Mouse (Mus musculus) ES-E14 (cell line): Measurements from ENCODE around the gene Zfp740. TPM values are rescaled to one million over a fixed set of nuclear protein-coding genes. Genes with fewer than 3 reads are reported as not detected.

Experiments
- DNase-seq: peaks from one replicate; pipeline ENCODE4 v3.0.0-alpha.2; 2013; ENCODE audit warnings: low read depth, low spot score
- H3K27ac ChIP-seq: 2 replicates; pipeline ENCODE4 v1.5.1; 2012; ENCODE audit warnings: low read depth, mild to moderate bottlenecking, low read length, moderate library complexity, mixed read lengths; ENCODE audit not compliant: poor library complexity, insufficient read depth, severe bottlenecking
- H3K36me3 ChIP-seq: 2 replicates; pipeline ENCODE4 v1.6.1; 2012; ENCODE audit warnings: mild to moderate bottlenecking, low read length, moderate library complexity, mixed read lengths; ENCODE audit not compliant: control insufficient read depth, poor library complexity, insufficient read depth, severe bottlenecking
- H3K4me1 ChIP-seq, 2 experiments: fragments of 150-350 bp in 1 of 2; sonication (generic) in 1 of 2; 2 replicates each; pipeline ENCODE4 v1.6.1; 2012; ENCODE audit warnings: low read length in 2 of 2, mild to moderate bottlenecking in 1 of 2, mixed read lengths in 1 of 2; ENCODE audit not compliant: control insufficient read depth in 2 of 2, insufficient read depth in 2 of 2, poor library complexity in 1 of 2
- H3K4me3 ChIP-seq, 2 experiments: fragments of 150-350 bp in 1 of 2; sonication (generic) in 1 of 2; 2 replicates each; pipeline ENCODE4 v1.5.1; 2012; ENCODE audit warnings: low read length in 2 of 2, low read depth in 1 of 2, mild to moderate bottlenecking in 1 of 2, mixed read lengths in 1 of 2; ENCODE audit not compliant: insufficient read depth in 1 of 2, poor library complexity in 1 of 2, severe bottlenecking in 1 of 2
- H3K9ac ChIP-seq: 2 replicates; pipeline ENCODE4 v1.6.1; 2012; ENCODE audit warnings: low read depth, mild to moderate bottlenecking, low read length, mixed read lengths; ENCODE audit not compliant: poor library complexity, insufficient read depth, severe bottlenecking
- H3K9me3 ChIP-seq: fragments of 150-350 bp; sonication (generic); 2 replicates; pipeline ENCODE4 v1.6.1; 2012; ENCODE audit warnings: low read depth, mild to moderate bottlenecking, low read length; ENCODE audit not compliant: control insufficient read depth, insufficient read depth
- CHD2 ChIP-seq: IDR thresholded peaks from 2 replicates; pipeline ENCODE4 v1.6.1; 2014; ENCODE audit warnings: mild to moderate bottlenecking, low read depth, low read length, inconsistent platforms
- HCFC1 ChIP-seq: IDR thresholded peaks from 2 replicates; pipeline ENCODE4 v1.6.1; 2012; ENCODE audit warnings: low read length, inconsistent platforms, borderline replicate concordance; ENCODE audit not compliant: insufficient read depth
- MAFK ChIP-seq: IDR thresholded peaks from 2 replicates; pipeline ENCODE4 v1.6.1; 2014; ENCODE audit warnings: mild to moderate bottlenecking, low read depth, low read length, inconsistent platforms; ENCODE audit not compliant: insufficient read depth
- ZC3H11A ChIP-seq: IDR thresholded peaks from 2 replicates; pipeline ENCODE4 v1.6.1; 2012; ENCODE audit warnings: low read depth, mild to moderate bottlenecking, inconsistent platforms, low read length, borderline replicate concordance
- ZNF384 ChIP-seq: IDR thresholded peaks from 2 replicates; pipeline ENCODE4 v1.6.1; 2012; ENCODE audit warnings: low read depth, low read length, inconsistent platforms
- in situ Hi-C, 2 experiments: fragments of 600-800 bp; cut with MboI; formaldehyde crosslinking; loops; one replicate each; pipeline ENCODE4 v1.15.1; 2025; ENCODE audit warnings: low sequenced_read_pairs in 2 of 2, inconsistent platforms in 1 of 2; ENCODE audit not compliant: unreplicated experiment in 2 of 2
- total RNA-seq: library from RNA; depleted of rRNA; stranded (reverse); fragments of 300-350 nt; gene quantifications from 2 replicates; pipeline ENCODE4 v1.2.3, GENCODE M21; 2012

Gene Zfp740
- total RNA-seq, 1 experiment, result 98.5 TPM

DNA sequence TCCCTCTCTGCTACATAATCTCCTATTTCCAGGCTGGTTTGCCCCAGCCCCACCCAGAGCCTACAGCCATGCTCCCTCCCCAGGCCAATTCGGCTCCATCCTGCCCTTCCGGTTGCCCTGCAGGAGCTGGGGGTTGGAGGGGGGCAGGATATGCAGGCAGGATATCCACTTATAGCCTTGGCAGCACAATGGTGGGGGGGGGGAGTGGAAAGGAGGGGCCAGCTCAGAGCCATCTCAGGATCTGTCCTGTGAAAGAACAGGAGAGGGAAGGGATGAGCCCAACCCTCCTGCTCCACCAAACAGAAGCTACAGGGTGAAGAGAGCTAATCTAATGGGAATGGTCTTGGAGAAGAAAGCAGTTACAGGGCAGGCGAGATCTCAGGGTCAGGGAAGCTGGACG, 37.6 kb downstream of the Zfp740 start:
- Histone ChIP-seq H3K9me3 (no peaks in the 10 kb centered on the region), H3K9ac (peak overlapping the region; percentile 65; the same call in 1 of the 2 replicates), H3K27ac (peak overlapping the region; percentile 98; the same call in 1 of the 2 replicates), H3K4me3 (peak overlapping the region in 1 of 2 experiments; percentile 93; a peak in 2 of 4 replicates), H3K4me1 (peaks cover 13 to 22% of the 10 kb centered on the region in 2 experiments; a peak in 2 of 4 replicates), H3K36me3 (peaks cover 45% of the 10 kb centered on the region)
- in situ Hi-C loops, result no loop called here
- TF ChIP-seq MAFK, result no peak
- TF ChIP-seq ZNF384, result no peak
- no peak for TF ChIP-seq ZC3H11A
- no peak for TF ChIP-seq CHD2
- no peak for TF ChIP-seq HCFC1
- DNase-seq, result no peak

DNA sequence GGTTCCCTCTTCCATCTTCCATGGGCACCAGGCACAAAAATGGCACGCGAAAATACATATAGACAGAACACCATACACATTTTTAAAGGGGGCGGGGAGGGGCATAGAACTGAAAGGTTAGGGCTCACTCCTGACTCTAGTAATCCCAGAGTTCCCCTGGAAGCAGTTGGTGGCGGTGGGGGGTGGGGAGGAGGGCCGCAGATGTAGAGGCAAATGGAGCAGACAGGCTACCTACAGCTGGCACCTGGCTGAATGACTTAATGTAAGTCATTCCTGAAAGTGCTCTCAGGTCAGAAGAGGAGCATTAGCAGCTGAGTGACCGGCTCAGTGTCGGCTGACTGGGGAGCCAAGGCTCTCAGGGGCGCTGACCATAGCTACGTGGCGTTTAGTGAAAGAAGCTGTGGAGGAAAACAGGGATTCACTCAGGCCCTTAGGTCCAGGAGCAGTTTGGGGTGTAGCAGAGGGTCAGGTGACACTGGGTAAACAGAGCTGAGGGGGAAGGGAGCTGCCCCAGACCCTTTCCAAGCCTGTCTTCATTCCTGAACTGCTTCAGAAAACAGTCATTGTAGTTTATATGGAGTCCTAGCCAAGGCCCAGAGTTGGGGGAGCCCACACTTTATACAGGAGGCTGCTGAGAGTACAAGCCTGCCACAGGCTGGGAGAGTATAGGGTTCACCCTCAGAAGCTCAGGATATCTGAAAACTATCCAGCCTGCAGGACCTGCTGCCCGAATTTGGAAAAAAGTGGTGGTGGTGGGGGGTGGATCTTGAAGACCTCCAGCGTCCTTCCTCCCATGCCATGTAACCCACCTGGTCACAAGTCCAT, 39.6 kb downstream of the Zfp740 start:
- H3K27ac ChIP-seq, result peak overlapping the region; percentile 98
- H3K4me3 ChIP-seq, result peak overlapping the region; percentile 14 to 93
- TF ChIP-seq ZNF384, result no peak
- no peak for TF ChIP-seq ZC3H11A
- no peak for TF ChIP-seq MAFK
- no peak for TF ChIP-seq CHD2
- no peak for TF ChIP-seq HCFC1
- peaks cover 13 to 20% of the 10 kb centered on the region in 2 experiments; a peak in 2 of 4 replicates for H3K4me1 ChIP-seq
- in situ Hi-C loops, result no loop called here
- DNase-seq, result no peak
- H3K9me3 ChIP-seq, result no peaks in the 10 kb centered on the region
- H3K9ac ChIP-seq, result peak overlapping the region; percentile 77
- H3K36me3 ChIP-seq, result peaks cover 33% of the 10 kb centered on the region

DNA sequence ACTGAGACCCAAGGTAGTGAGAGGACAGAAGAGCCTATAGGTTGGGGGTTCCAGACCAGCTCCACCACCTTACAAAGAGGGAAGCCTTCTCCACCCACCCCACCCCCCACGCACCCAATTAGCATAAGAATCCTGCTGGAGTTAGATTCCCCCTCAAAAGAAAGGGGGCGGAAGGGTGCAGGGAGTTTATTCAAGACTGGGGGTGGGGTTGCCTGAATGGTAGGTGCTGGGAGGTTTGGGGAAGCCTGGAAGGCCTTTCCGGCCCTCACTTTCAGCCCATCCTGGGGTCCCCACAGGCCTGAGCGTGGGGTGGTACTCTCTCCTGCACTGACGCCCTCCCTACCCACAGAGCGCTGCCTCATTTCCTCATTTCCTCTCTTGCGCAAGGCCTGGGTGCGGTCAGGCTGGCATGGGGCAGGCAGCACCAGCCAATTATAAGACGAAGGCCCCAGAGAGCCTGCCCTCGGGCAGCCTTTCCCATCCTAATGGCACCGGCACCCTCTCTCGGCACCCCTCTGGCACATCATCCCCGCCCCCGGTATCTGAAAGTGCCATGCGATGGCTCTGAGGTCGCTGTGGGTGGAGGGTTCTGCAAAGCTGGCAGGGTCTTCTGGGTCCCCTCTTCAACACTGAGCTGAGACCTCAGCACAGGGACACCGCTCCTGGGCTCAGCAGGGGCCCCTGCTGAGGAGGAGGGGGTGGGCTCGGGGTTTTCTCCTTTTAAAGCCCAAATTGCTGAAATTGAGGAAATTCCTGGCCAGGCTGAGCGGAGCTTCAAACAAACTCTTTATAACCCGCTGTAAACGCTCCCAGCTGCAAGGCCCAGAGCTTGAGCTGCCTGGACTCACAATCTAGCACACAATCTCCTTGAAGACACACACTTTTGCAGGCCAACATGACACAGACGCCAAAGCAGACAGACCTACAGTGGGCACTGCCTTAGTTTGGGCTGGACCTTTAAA, 40.5 kb downstream of the Zfp740 start:
- TF ChIP-seq ZNF384 (no peak), ZC3H11A (no peak), CHD2 (no peak), MAFK (no peak), HCFC1 (no peak)
- H3K9me3 ChIP-seq, result no peaks in the 10 kb centered on the region
- peaks cover 25% of the 10 kb centered on the region for H3K36me3 ChIP-seq
- H3K4me3 ChIP-seq, result peak overlapping the region; percentile 69 to 93
- peaks cover 13 to 20% of the 10 kb centered on the region in 2 experiments; a peak in 2 of 4 replicates for H3K4me1 ChIP-seq
- peak overlapping the region; percentile 77 for H3K9ac ChIP-seq
- DNase-seq, result no peak
- in situ Hi-C loops, result no loop called here
- peak overlapping the region; percentile 98 for H3K27ac ChIP-seq

DNA sequence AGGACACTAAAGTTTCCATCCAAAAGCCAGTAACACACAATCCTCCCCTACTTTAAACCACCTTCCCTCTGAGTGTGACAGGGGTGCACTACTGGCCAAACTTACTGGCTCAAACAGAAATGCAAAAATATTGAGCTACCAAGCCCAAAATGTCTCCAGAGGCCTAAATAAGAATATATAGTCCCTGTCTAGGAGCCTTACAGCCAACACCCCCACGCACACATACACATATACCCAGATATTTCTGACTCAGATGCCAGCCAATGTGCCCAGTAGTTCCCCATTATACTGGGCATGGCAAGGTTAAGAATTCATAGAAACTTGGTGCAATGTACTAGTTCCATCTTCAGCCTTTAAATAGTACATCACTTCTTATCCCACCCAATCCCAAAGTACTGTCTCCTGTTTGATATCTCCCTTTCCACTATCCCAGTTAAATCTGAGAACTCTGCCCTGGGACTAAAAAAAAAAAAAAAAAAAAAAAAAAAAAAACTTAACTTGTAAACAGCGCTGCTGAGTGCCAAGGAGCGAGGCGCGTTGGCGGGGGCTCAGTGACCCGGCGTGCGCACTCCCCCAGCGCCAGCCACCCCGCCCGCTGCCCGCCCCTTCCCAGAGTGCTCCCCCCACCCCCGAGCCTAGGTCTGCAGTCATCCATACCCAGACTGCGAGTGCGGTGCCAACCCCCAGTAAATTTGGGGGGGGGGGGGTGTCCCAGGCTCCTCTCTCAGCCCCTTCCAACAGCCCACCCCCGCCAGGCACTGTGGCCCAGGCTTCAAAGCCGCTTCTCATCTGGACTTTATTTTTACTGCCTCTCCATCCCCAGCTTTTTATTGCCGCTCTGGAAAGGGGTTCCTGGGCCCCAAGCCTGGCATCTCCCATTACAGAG, 41.5 kb downstream of the Zfp740 start:
- Histone ChIP-seq H3K4me1 (peaks cover 13 to 20% of the 10 kb centered on the region in 2 experiments; a peak in 2 of 4 replicates), H3K27ac (peak overlapping the region; percentile 91; the same call in 1 of the 2 replicates), H3K9ac (peak overlapping the region; percentile 81; the same call in 1 of the 2 replicates), H3K9me3 (no peaks in the 10 kb centered on the region), H3K36me3 (peaks cover 16% of the 10 kb centered on the region), H3K4me3 (peak overlapping the region; percentile 69 to 93)
- in situ Hi-C loops, result no loop called here
- DNase-seq, result no peak
- TF ChIP-seq ZC3H11A (no peak), ZNF384 (peak; percentile 83), CHD2 (no peak), HCFC1 (no peak), MAFK (no peak)
